31 mouse cellular contexts compared by ENCODE assay signal in genomic region chr5:137806158-137806557, GRCm38 (mm10). TPM values are rescaled to one million over a fixed set of nuclear protein-coding genes. Genes with fewer than 3 reads are reported as not detected.
"Had no signal": no experiment of that assay in that cellular context is flagged by ENCODE, and none has a peak within 500 bp of the region (broad histone marks: within the 10 kb centered on the region; RNA-seq: fewer than 3 reads in every experiment).

No protein-coding gene starts in this region.

- DNase-seq: cerebellum, adult 2 months; cerebellum, adult 8-10 months; cerebellum, adult 9-10 months; cerebellum, adult 9-11 months; cerebellum, postnatal 10 days; cerebellum, postnatal 14 days; cerebellum, postnatal 25 days; cerebellum, postnatal 36 days; embryo, embryonic 11 days; forebrain, postnatal 0 days; gastrocnemius, adult 2 months; gastrocnemius, postnatal 10 days; gastrocnemius, postnatal 14 days; gastrocnemius, postnatal 25 days; gastrocnemius, postnatal 36 days; heart, adult 18-20 months; heart, adult 2 months had no signal

- H3K4me3 ChIP-seq: embryonic facial prominence, embryonic 10.5 days; embryonic facial prominence, embryonic 12.5 days; embryonic facial prominence, embryonic 13.5 days; embryonic facial prominence, embryonic 15.5 days; erythroblast, embryonic 14.5 days; forebrain, embryonic 10.5 days; forebrain, embryonic 12.5 days; forebrain, embryonic 13.5 days; forebrain, embryonic 15.5 days; gastrocnemius, adult 2 months; heart, adult 2 months had no signal

- H3K9ac ChIP-seq: embryonic facial prominence, embryonic 12.5 days; embryonic facial prominence, embryonic 13.5 days; embryonic facial prominence, embryonic 15.5 days; forebrain, embryonic 12.5 days; forebrain, embryonic 13.5 days; forebrain, embryonic 15.5 days; forebrain, postnatal 0 days had no signal

- H3K4me1 ChIP-seq: embryonic facial prominence, embryonic 10.5 days; embryonic facial prominence, embryonic 12.5 days; embryonic facial prominence, embryonic 13.5 days; embryonic facial prominence, embryonic 15.5 days; forebrain, embryonic 10.5 days; forebrain, embryonic 12.5 days; forebrain, embryonic 13.5 days; forebrain, embryonic 15.5 days had no signal

- H3K36me3 ChIP-seq: embryonic facial prominence, embryonic 10.5 days; embryonic facial prominence, embryonic 12.5 days; embryonic facial prominence, embryonic 13.5 days; forebrain, embryonic 10.5 days; forebrain, embryonic 12.5 days; forebrain, embryonic 15.5 days had no signal

- H3K9me3 ChIP-seq: embryonic facial prominence, embryonic 10.5 days; embryonic facial prominence, embryonic 12.5 days; embryonic facial prominence, embryonic 13.5 days; embryonic facial prominence, embryonic 15.5 days; forebrain, embryonic 10.5 days; forebrain, embryonic 12.5 days; forebrain, embryonic 13.5 days; forebrain, embryonic 15.5 days had no signal

- ATAC-seq: forebrain, embryonic 13.5 days; forebrain, embryonic 14.5 days; forebrain, embryonic 15.5 days; forebrain, embryonic 16.5 days; forebrain, postnatal 0 days had no signal

- H3K27me3 ChIP-seq: embryonic facial prominence, embryonic 12.5 days; embryonic facial prominence, embryonic 13.5 days; embryonic facial prominence, embryonic 15.5 days; forebrain, embryonic 12.5 days; forebrain, embryonic 13.5 days; forebrain, embryonic 15.5 days had no signal

- H3K4me2 ChIP-seq: embryonic facial prominence, embryonic 12.5 days; embryonic facial prominence, embryonic 13.5 days; embryonic facial prominence, embryonic 15.5 days; forebrain, embryonic 12.5 days; forebrain, embryonic 13.5 days; forebrain, embryonic 15.5 days had no signal

- H3K27ac ChIP-seq: embryonic facial prominence, embryonic 10.5 days; embryonic facial prominence, embryonic 12.5 days; embryonic facial prominence, embryonic 13.5 days; embryonic facial prominence, embryonic 15.5 days; forebrain, embryonic 10.5 days; forebrain, embryonic 12.5 days; forebrain, embryonic 13.5 days; forebrain, embryonic 15.5 days; gastrocnemius, adult 2 months; heart, adult 2 months had no signal

RNA-seq across cellular contexts. Expression of gene Pilra, which starts 29.9 kb away (rescaled TPM):
- polyA plus RNA-seq: erythroblast, embryonic 14.5 days; forebrain, embryonic 16.5 days had no signal

RNA-seq across cellular contexts. Expression of gene Pilrb1, which starts 51.7 kb away (rescaled TPM):
- total RNA-seq: forebrain, postnatal 0 days; gastrocnemius, postnatal 14 days; gastrocnemius, postnatal 36 days had no signal
- polyA plus RNA-seq: cerebellum, adult 2 months; cortical plate, adult 2 months; embryonic facial prominence, embryonic 11.5 days; embryonic facial prominence, embryonic 13.5 days; erythroblast, embryonic 14.5 days; forebrain, embryonic 10.5 days; forebrain, embryonic 11.5 days; forebrain, embryonic 12.5 days; forebrain, embryonic 13.5 days; forebrain, embryonic 14.5 days; forebrain, embryonic 15.5 days; forebrain, embryonic 16.5 days; forebrain, postnatal 0 days had no signal
